25 mouse cellular contexts compared by ENCODE assay signal in the genomic region with DNA sequence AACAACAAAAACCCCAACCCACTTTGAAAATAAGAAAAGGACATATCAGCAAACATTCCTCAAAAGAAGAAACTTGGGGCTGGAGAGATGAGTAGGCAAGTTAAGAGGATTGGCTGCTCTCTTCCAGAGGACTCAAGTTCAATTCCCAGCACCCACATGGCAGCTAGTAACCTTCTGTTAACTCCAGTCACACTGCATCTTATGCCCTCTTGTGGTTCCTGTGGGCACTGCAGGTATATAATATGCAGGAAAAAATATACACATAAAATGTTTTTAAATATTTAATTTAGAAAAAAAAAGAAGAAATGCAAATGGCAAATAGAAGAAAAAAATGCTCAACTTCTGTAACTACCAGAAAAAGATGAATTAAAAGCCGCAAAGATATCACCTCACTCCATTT. TPM values are rescaled to one million over a fixed set of nuclear protein-coding genes. Genes with fewer than 3 reads are reported as not detected.
A peak's percentile ranks its signal among the peaks of the same experiment; 100 is the strongest.
DNase-seq lines count a peak whose midpoint lies in the region; ATAC-seq and TF ChIP-seq lines count a peak whose summit lies in the region.
"Had no signal": no experiment of that assay in that cellular context is flagged by ENCODE, and none has a peak within 500 bp of the region (broad histone marks: within the 10 kb centered on the region; RNA-seq: fewer than 3 reads in every experiment).

No protein-coding gene starts in this region.

- no peaks in the 10 kb centered on the region for H3K27me3 ChIP-seq in E14TG2a.4 (ENCODE audit: insufficient read depth, low read length)
- H3K27me3 ChIP-seq: embryonic facial prominence, embryonic 15.5 days; heart, embryonic 13.5 days; hindbrain, embryonic 15.5 days; midbrain, embryonic 13.5 days; neural tube, embryonic 13.5 days; stomach, embryonic 15.5 days had no signal

- ATAC-seq in CD4-positive, CD25-positive, alpha-beta regulatory T cell, adult 4 months = no peak
- ATAC-seq: midbrain, embryonic 13.5 days had no signal

- no peak overlapping the region for H3K4me3 ChIP-seq in left cerebral cortex, adult 2 months
- no peak overlapping the region for H3K4me3 ChIP-seq in E14TG2a.4 (replicated peaks; ENCODE audit: low read length)
- H3K4me3 ChIP-seq: embryonic facial prominence, embryonic 15.5 days; heart, embryonic 13.5 days; hindbrain, embryonic 15.5 days; limb, embryonic 10.5 days; midbrain, embryonic 13.5 days; neural tube, embryonic 13.5 days; stomach, embryonic 15.5 days had no signal

- DNase-seq in CD4-positive, CD25-positive, alpha-beta regulatory T cell, adult 2 months (ENCODE audit: low read depth, low spot score) = peak; percentile 9
- DNase-seq in left cerebral cortex, adult 2 months (ENCODE audit: extremely low spot score in 1 of 2, low spot score in 2 of 2) = no peak
- no peak for DNase-seq in left cerebral cortex, postnatal 25 days (ENCODE audit: low spot score in 2 of 2)
- DNase-seq in induced T-regulatory cell, adult 2 months (ENCODE audit: low read depth) = peak; percentile 11
- DNase-seq in right cerebral cortex, adult 2 months (ENCODE audit: low spot score in 2 of 2) = no peak
- DNase-seq in adrenal gland, adult 2 months = no peak
- DNase-seq: adrenal gland, postnatal 36 days; cerebellum, adult 2 months; cerebellum, postnatal 36 days; heart, adult 11 months; heart, postnatal 36 days; kidney, adult 2 months; kidney, postnatal 10 days; right cerebral cortex, postnatal 14 days; spleen, adult 18-20 months had no signal

- H3K27ac ChIP-seq in left cerebral cortex, adult 2 months = no peak overlapping the region
- H3K27ac ChIP-seq: embryonic facial prominence, embryonic 15.5 days; heart, embryonic 13.5 days; hindbrain, embryonic 15.5 days; limb, embryonic 10.5 days; midbrain, embryonic 13.5 days; neural tube, embryonic 13.5 days; stomach, embryonic 15.5 days had no signal

- intact Hi-C loops in left cerebral cortex, adult 2 months (cut with DNase I) = no loop called here
- intact Hi-C loops in left cerebral cortex, postnatal 25 days (cut with DNase I) = no loop called here

- no peaks in the 10 kb centered on the region for H3K4me1 ChIP-seq in E14TG2a.4 (replicated peaks; ENCODE audit: low read depth, low read length)
- H3K4me1 ChIP-seq: embryonic facial prominence, embryonic 15.5 days; heart, embryonic 13.5 days; hindbrain, embryonic 15.5 days; limb, embryonic 10.5 days; midbrain, embryonic 13.5 days; neural tube, embryonic 13.5 days; stomach, embryonic 15.5 days had no signal

- peak; percentile 29; the same call in 1 of the 2 replicates for TF ChIP-seq CTCF in left cerebral cortex, adult 2 months (IDR thresholded peaks at IDR 0.05)
- peak; percentile 77 for TF ChIP-seq CTCF in E14TG2a.4 (conservative IDR thresholded peaks at IDR 0.05; ENCODE audit: low read length)

- H3K36me3 ChIP-seq in E14TG2a.4 (ENCODE audit: insufficient read depth, low read length) = no peaks in the 10 kb centered on the region
- H3K36me3 ChIP-seq: embryonic facial prominence, embryonic 15.5 days; heart, embryonic 13.5 days; hindbrain, embryonic 15.5 days; limb, embryonic 10.5 days; midbrain, embryonic 13.5 days; neural tube, embryonic 13.5 days; stomach, embryonic 15.5 days had no signal

- peaks cover 5% of the 10 kb centered on the region; the same call in 1 of the 2 replicates for H3K9me3 ChIP-seq in E14TG2a.4 (ENCODE audit: low read length)
- H3K9me3 ChIP-seq: embryonic facial prominence, embryonic 15.5 days; heart, embryonic 13.5 days; limb, embryonic 10.5 days; midbrain, embryonic 13.5 days; neural tube, embryonic 13.5 days; stomach, embryonic 15.5 days had no signal

RNA-seq across cellular contexts. Expression of a gene that starts 29.2 kb away (rescaled TPM):
- not detected for polyA plus RNA-seq in CD4-positive, CD25-positive, alpha-beta regulatory T cell, adult 4 months (2017; shearing (Covaris generic))
- 1 to 10 TPM; 7.4 to 8.4 TPM for total RNA-seq in left cerebral cortex, adult 2 months (2021)
- 1 to 10 TPM; 7.8 to 9.9 TPM for total RNA-seq in left cerebral cortex, postnatal 25 days (2021)
- 1 to 10 TPM; 1.0 to 1.7 TPM for total RNA-seq in adrenal gland, adult 2 months (2021)
- 0.47 and 0.86 TPM in 2 replicates for polyA plus RNA-seq in adrenal gland, adult 2 months (2012; rRNA removed)
- total RNA-seq: liver, adult 2 months had no signal
- polyA plus RNA-seq: liver, adult 2 months had no signal

RNA-seq across cellular contexts. Expression of a gene that starts 48.9 kb away (rescaled TPM):
- polyA plus RNA-seq in CD4-positive, CD25-positive, alpha-beta regulatory T cell, adult 4 months (2017; shearing (Covaris generic)) = 1 to 10 TPM; 6.9 to 9.9 TPM
- 1 to 10 TPM; 3.0 to 3.1 TPM for total RNA-seq in left cerebral cortex, adult 2 months (2021)
- total RNA-seq in left cerebral cortex, postnatal 25 days (2021) = 1 to 10 TPM; 2.8 to 5.1 TPM
- 1 to 10 TPM; 2.9 to 3.1 TPM for total RNA-seq in adrenal gland, adult 2 months (2021)
- polyA plus RNA-seq in adrenal gland, adult 2 months (2012; rRNA removed) = 2.0 and 2.1 TPM in 2 replicates

RNA-seq across cellular contexts. Expression of a gene that starts 49.0 kb away (rescaled TPM):
- polyA plus RNA-seq in CD4-positive, CD25-positive, alpha-beta regulatory T cell, adult 4 months (2017; shearing (Covaris generic)) = 10 to 100 TPM; 31.1 to 40.4 TPM
- 1 to 10 TPM; 1.5 to 1.6 TPM for total RNA-seq in left cerebral cortex, adult 2 months (2021)
- 1 to 10 TPM; 1.7 to 2.1 TPM for total RNA-seq in left cerebral cortex, postnatal 25 days (2021)
- 10 to 100 TPM; 13.4 to 18.6 TPM for total RNA-seq in adrenal gland, adult 2 months (2021)
- 8.6 and 9.2 TPM in 2 replicates for polyA plus RNA-seq in adrenal gland, adult 2 months (2012; rRNA removed)

Comparison
In these comparisons a context has a peak if more than half of its experiments do, and no peak if none do; other contexts are left out.
1. DNase-seq: peak in CD4-positive, CD25-positive, alpha-beta regulatory T cell, adult 2 months (single experiment) and induced T-regulatory cell, adult 2 months (single experiment); none in left cerebral cortex, adult 2 months (0 of 2), left cerebral cortex, postnatal 25 days (0 of 2), right cerebral cortex, adult 2 months (0 of 2) and adrenal gland, adult 2 months (single experiment).
2. RNA of a gene that starts 49.0 kb away (total RNA-seq): 13.4 to 18.6 TPM in adrenal gland, adult 2 months; 1.7 to 2.1 TPM in left cerebral cortex, postnatal 25 days and 1.5 to 1.6 TPM in left cerebral cortex, adult 2 months; every median in the first group is over 4 times any median in the second.